Mouse (Mus musculus): ENCODE results near the gene Rdh16f1. TPM values are rescaled to one million over a fixed set of nuclear protein-coding genes. Genes with fewer than 3 reads are reported as not detected.

Rdh16f1 gene
- polyA plus RNA-seq, 1 experiment from 2014 or later = not detected

GRCm38 (mm10) chr10:127736916-127737315 lies 22.7 kb upstream of the Rdh16f1 start:
- WGBS = 75% methylated on average over 4 of the region's 4 CpGs
- H3K4me3 ChIP-seq = no peak overlapping the region
- H3K27me3 ChIP-seq (ENCODE audit: low read depth, poor library complexity, severe bottlenecking) = no peaks in the 10 kb centered on the region
- H3K4me1 ChIP-seq = peaks cover 19% of the 10 kb centered on the region
- DNase-seq (ENCODE audit: low spot score) = no peak
- no peaks in the 10 kb centered on the region for H3K9me3 ChIP-seq (replicated peaks)
- H3K36me3 ChIP-seq = peaks cover 9% of the 10 kb centered on the region
- no peak overlapping the region for H3K27ac ChIP-seq

DNA sequence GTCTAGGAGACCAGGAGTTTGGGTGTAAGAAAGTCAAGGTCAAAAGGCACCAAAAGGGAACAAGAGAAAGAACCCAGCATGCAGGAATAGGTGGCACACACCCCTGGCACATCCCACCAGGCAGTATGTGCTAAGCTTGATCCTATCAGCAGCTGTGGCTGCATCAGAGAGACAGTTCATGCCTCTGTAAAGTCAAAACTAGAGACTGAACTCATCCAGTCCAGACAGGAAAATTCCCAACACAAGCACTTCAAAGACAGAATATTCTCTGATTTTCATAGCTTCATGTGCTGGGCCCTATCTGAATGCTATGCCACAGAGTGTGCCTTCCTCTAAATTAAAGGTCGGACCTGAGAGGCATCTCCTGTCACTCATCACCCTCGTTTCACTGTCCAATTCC lies 22.0 kb upstream of the Rdh16f1 start:
- Histone ChIP-seq H3K36me3 (peaks cover 16% of the 10 kb centered on the region), H3K4me3 (no peak overlapping the region), H3K4me1 (peaks cover 19% of the 10 kb centered on the region), H3K9me3 (replicated peaks) (no peaks in the 10 kb centered on the region), H3K27me3 (ENCODE audit: low read depth, poor library complexity, severe bottlenecking) (no peaks in the 10 kb centered on the region), H3K27ac (no peak overlapping the region)
- DNase-seq (ENCODE audit: low spot score) = no peak
- 24% methylated on average over 2 of the region's 2 CpGs for WGBS

DNA sequence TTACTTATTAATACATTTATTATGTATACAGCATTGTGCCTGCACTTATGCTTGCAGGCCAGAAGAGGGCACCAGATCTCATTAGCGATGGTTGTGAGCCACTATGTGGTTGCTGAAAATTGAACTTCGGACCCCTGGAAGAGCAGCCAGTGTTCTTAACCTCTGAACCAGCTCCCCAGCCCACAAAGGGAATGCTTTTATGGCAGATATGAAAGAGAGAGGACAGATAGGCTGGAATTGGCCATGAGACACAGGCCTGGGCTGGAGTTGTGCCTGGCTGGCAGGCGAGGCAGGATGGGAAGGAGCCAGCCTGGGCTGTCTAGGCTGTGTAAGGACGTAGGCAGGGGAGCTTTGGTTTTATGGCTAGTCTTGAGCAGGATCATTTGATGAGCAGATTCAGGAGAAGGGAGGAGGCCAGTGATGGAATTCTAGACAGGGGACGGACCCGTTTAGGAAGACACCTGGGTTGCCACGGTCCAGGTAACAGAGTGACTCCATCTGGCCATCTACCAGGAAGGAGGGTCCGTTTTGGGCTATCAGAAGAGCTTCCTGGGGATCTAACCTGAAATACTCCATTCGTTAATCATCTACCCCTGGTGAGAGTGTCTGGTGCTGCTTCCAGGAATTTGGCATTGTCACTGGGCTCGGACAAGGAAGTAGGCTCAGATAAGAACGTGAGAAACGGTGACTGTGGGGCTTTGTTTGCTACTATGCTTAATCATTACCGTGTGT lies 21.3 kb upstream of the Rdh16f1 start:
- peaks cover 23% of the 10 kb centered on the region for H3K36me3 ChIP-seq
- DNase-seq (ENCODE audit: low spot score) = peak; percentile 58
- H3K9me3 ChIP-seq (replicated peaks) = no peaks in the 10 kb centered on the region
- H3K4me3 ChIP-seq = peak overlapping the region; percentile 17; the same call in 1 of the 2 replicates
- 48% methylated on average over 13 of the region's 13 CpGs for WGBS
- H3K27me3 ChIP-seq (ENCODE audit: low read depth, poor library complexity, severe bottlenecking) = no peaks in the 10 kb centered on the region
- H3K27ac ChIP-seq = no peak overlapping the region
- H3K4me1 ChIP-seq = peaks cover 19% of the 10 kb centered on the region

- Histone ChIP-seq H3K27ac (peak within 1 kb of the TSS; percentile 97), H3K27me3 (ENCODE audit: low read depth, poor library complexity, severe bottlenecking) (no peaks in the 10 kb centered on the region), H3K4me3 (peak within 1 kb of the TSS; percentile 100), H3K36me3 (peaks cover 32% of the 10 kb centered on the region), H3K4me1 (peaks cover 19% of the 10 kb centered on the region), H3K9me3 (replicated peaks) (no peaks in the 10 kb centered on the region)
- DNase-seq (ENCODE audit: low spot score) = peak; percentile 89
- 10% methylated on average over 50 of the region's 61 CpGs for WGBS
Measured at GRCm38 (mm10) chr10:127739083-127739660, 20.4 kb upstream of the Rdh16f1 start, which contains the start of gene Zbtb39. TSS of gene Zbtb39 (plus strand) at chr10:127739538.

DNA sequence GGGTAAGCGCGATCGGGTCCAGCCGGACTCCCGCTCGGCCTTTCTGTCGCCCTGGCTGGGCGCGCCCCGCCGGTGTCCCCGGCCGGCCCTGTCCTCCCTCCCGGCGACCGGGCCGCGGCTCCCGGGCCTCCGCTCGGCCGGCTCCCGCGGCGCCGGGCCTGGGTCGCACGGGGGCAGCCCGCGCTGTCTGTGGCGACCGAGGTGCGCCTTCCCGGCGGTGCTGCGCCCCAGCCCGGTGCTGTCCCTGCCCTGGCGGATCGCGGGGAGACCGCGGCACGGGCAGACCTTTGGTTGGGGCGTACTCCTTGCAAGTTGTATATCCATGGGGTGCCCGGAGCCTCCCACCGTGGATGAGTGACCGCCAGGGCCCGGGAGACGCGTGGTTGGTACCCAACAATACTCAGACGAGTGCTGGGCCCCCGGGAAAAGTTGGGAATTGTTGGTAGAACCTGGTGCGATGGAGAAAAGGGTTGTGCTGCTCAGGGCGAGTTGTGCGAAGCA lies 19.9 kb upstream of the Rdh16f1 start:
- H3K9me3 ChIP-seq (replicated peaks) = no peaks in the 10 kb centered on the region
- peak; percentile 70 for DNase-seq (ENCODE audit: low spot score)
- under 1% methylated on average over 55 of the region's 55 CpGs for WGBS

GRCm38 (mm10) chr10:127744661-127745060 lies 14.9 kb upstream of the Rdh16f1 start:
- H3K27ac ChIP-seq = no peak overlapping the region
- H3K9me3 ChIP-seq (replicated peaks) = no peaks in the 10 kb centered on the region
- peaks cover 28% of the 10 kb centered on the region for H3K4me1 ChIP-seq
- H3K4me3 ChIP-seq = no peak overlapping the region
- DNase-seq (ENCODE audit: low spot score) = peak; percentile 69
- H3K27me3 ChIP-seq (ENCODE audit: low read depth, poor library complexity, severe bottlenecking) = no peaks in the 10 kb centered on the region
- WGBS = 59% methylated on average over 5 of the region's 5 CpGs
- H3K36me3 ChIP-seq = peaks cover 78% of the 10 kb centered on the region

More for the DNA sequence above, 19.9 kb upstream of the Rdh16f1 start:
- Histone ChIP-seq H3K36me3 (peaks cover 37% of the 10 kb centered on the region), H3K4me1 (peaks cover 19% of the 10 kb centered on the region), H3K4me3 (peak overlapping the region; percentile 100), H3K27ac (peak overlapping the region; percentile 97), H3K27me3 (ENCODE audit: low read depth, poor library complexity, severe bottlenecking) (no peaks in the 10 kb centered on the region)

- no peaks in the 10 kb centered on the region for H3K27me3 ChIP-seq (ENCODE audit: low read depth, poor library complexity, severe bottlenecking)
- no peaks in the 10 kb centered on the region for H3K9me3 ChIP-seq (replicated peaks)
- H3K27ac ChIP-seq = no peak overlapping the region
- DNase-seq (ENCODE audit: low spot score) = no peak
- H3K4me1 ChIP-seq = peaks cover 29% of the 10 kb centered on the region
- no peak overlapping the region for H3K4me3 ChIP-seq
- 82% methylated on average over 5 of the region's 5 CpGs for WGBS
- H3K36me3 ChIP-seq = peaks cover 78% of the 10 kb centered on the region
Measured at GRCm38 (mm10) chr10:127745886-127746285, 13.7 kb upstream of the Rdh16f1 start.

- no peaks in the 10 kb centered on the region for H3K27me3 ChIP-seq (ENCODE audit: low read depth, poor library complexity, severe bottlenecking)
- H3K9me3 ChIP-seq (replicated peaks) = no peaks in the 10 kb centered on the region
- H3K27ac ChIP-seq = no peak overlapping the region
- no peak for DNase-seq (ENCODE audit: low spot score)
- H3K4me1 ChIP-seq = peaks cover 28% of the 10 kb centered on the region
- WGBS = 91% methylated on average over 8 of the region's 8 CpGs
- H3K4me3 ChIP-seq = no peak overlapping the region
- H3K36me3 ChIP-seq = peaks cover 66% of the 10 kb centered on the region
Measured at GRCm38 (mm10) chr10:127747254-127747653, 12.3 kb upstream of the Rdh16f1 start.

DNA sequence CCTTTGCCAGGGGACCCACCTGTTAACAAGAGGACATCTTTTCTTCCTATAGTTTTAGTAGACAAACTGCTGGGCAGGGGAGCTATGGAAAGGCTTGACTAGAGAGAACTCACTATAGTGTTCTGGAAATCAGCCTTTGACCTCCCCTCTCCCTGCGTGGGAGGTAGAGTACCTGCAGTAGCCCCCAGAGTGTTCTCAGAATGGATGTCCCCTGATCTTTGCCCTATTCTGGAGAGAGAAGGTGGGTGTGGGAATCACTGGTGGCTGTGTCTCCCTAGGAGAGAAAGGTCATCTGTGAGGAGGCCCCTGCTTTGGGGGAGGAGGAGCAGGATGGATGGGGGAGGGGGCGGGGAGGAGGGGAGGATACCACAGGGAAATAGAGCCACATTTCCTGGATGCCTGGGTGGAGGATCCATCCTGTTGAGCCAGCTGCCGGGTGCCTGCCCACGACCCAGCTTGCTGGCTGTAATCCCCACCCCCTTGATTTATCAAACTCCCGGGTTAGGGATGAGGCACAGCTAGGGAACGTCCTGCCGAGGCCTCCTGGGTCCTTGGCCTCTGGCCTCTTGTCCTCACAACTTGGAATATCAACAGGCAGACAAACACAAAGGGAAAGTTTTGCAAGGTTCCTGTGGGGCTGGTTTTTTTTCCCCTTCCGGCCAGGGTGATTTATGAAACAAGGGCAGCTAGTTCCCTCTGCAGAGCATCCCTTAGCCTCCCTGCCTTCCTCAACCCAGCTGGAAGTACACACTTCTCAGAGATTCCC lies 10.6 kb upstream of the Rdh16f1 start:
- DNase-seq (ENCODE audit: low spot score) = no peak
- H3K27me3 ChIP-seq (ENCODE audit: low read depth, poor library complexity, severe bottlenecking) = no peaks in the 10 kb centered on the region
- no peak overlapping the region for H3K27ac ChIP-seq
- H3K4me1 ChIP-seq = peaks cover 28% of the 10 kb centered on the region
- H3K9me3 ChIP-seq (replicated peaks) = no peaks in the 10 kb centered on the region
- H3K36me3 ChIP-seq = peaks cover 48% of the 10 kb centered on the region
- H3K4me3 ChIP-seq = peak overlapping the region; percentile 16; the same call in 1 of the 2 replicates
- WGBS = 9% methylated on average over 8 of the region's 8 CpGs

- 51% methylated on average over 24 of the region's 24 CpGs for WGBS
Measured at GRCm38 (mm10) chr10:127750136-127750777, 9.3 kb upstream of the Rdh16f1 start.

GRCm38 (mm10) chr10:127751548-127751947 lies 8.0 kb upstream of the Rdh16f1 start, which contains the start of gene Gpr182:
TSS of gene Gpr182 (minus strand) at chr10:127751732.
- Histone ChIP-seq H3K27ac (no peak within 1 kb of the TSS), H3K36me3 (peaks cover 23% of the 10 kb centered on the region), H3K9me3 (replicated peaks) (no peaks in the 10 kb centered on the region), H3K4me3 (peak within 1 kb of the TSS; percentile 24), H3K4me1 (peaks cover 33% of the 10 kb centered on the region), H3K27me3 (ENCODE audit: low read depth, poor library complexity, severe bottlenecking) (no peaks in the 10 kb centered on the region)
- WGBS = 43% methylated on average over 8 of the region's 8 CpGs
- DNase-seq (ENCODE audit: low spot score) = no peak

More at GRCm38 (mm10) chr10:127750136-127750777, 9.3 kb upstream of the Rdh16f1 start:
- no peaks in the 10 kb centered on the region for H3K27me3 ChIP-seq (ENCODE audit: low read depth, poor library complexity, severe bottlenecking)
- peaks cover 36% of the 10 kb centered on the region for H3K36me3 ChIP-seq
- H3K4me3 ChIP-seq = peak overlapping the region; percentile 24
- no peaks in the 10 kb centered on the region for H3K9me3 ChIP-seq (replicated peaks)
- H3K27ac ChIP-seq = peak overlapping the region; percentile 25; the same call in 1 of the 2 replicates
- no peak for DNase-seq (ENCODE audit: low spot score)
- peaks cover 28% of the 10 kb centered on the region for H3K4me1 ChIP-seq

GRCm38 (mm10) chr10:127754566-127755166 lies 4.9 kb upstream of the Rdh16f1 start:
- H3K27me3 ChIP-seq (ENCODE audit: low read depth, poor library complexity, severe bottlenecking) = no peaks in the 10 kb centered on the region
- DNase-seq (ENCODE audit: low spot score) = no peak
- no peaks in the 10 kb centered on the region for H3K9me3 ChIP-seq (replicated peaks)
- WGBS = 82% methylated on average over 6 of the region's 6 CpGs
- no peaks in the 10 kb centered on the region for H3K36me3 ChIP-seq
- peaks cover 14% of the 10 kb centered on the region for H3K4me1 ChIP-seq
- no peak overlapping the region for H3K27ac ChIP-seq
- H3K4me3 ChIP-seq = no peak overlapping the region
